Mouse (Mus musculus): ENCODE results near the gene Olfr740.

Gene Olfr740

GRCm38 (mm10) chr14:50445245-50445644, at the start of gene Olfr740:
Gene Olfr740 (plus strand): TSS chr14:50445545.
- no peak for DNase-seq (ENCODE audit: low spot score)

- no peak for DNase-seq (ENCODE audit: low spot score)
Measured at GRCm38 (mm10) chr14:50407268-50407667, 38.1 kb upstream of the Olfr740 start, which contains the start of gene Olfr738. Gene Olfr738 (plus strand): TSS chr14:50407568.

GRCm38 (mm10) chr14:50418326-50418725, 27.0 kb upstream of the Olfr740 start, which contains the start of gene Olfr739:
Gene Olfr739 (plus strand): TSS chr14:50418626.
- DNase-seq (ENCODE audit: low spot score), result no peak

- DNase-seq (ENCODE audit: low spot score), result no peak
Measured at GRCm38 (mm10) chr14:50472438-50472837, 27.1 kb downstream of the Olfr740 start, which contains the start of gene Olfr741. Gene Olfr741 (plus strand): TSS chr14:50472738.

GRCm38 (mm10) chr14:50478406-50478805, 33.1 kb downstream of the Olfr740 start:
- DNase-seq (ENCODE audit: low spot score), result no peak

- DNase-seq (ENCODE audit: low spot score), result no peak
Measured at GRCm38 (mm10) chr14:50503300-50503699, 58.0 kb downstream of the Olfr740 start, which contains the start of gene Olfr742. Gene Olfr742 (plus strand): TSS chr14:50503600.
